ENCODE assay signal across 13 mouse cellular contexts in genomic region chr16:93109683-93110407, GRCm38 (mm10).
DNase-seq lines count a peak whose midpoint lies in the region; ATAC-seq and TF ChIP-seq lines count a peak whose summit lies in the region.
"Had no signal": no experiment of that assay in that cellular context is flagged by ENCODE, and none has a peak within 500 bp of the region (broad histone marks: within the 10 kb centered on the region; RNA-seq: fewer than 3 reads in every experiment).

No protein-coding gene starts in this region.

- peak; percentile 35; the same call in 1 of the 2 replicates for ATAC-seq in liver, embryonic 16.5 days (ENCODE audit: low read depth)
- ATAC-seq in liver, postnatal 0 days, result no peak
- ATAC-seq in megakaryocyte-erythroid progenitor cell, adult 5-6 weeks (replicated peaks; ENCODE audit: low FRiP score, low TSS enrichment, poor library complexity, severe bottlenecking), result no peak
- ATAC-seq: hindbrain, postnatal 0 days had no signal

- no peak for TF ChIP-seq POLR2A in myocyte (IDR thresholded peaks at IDR 0.05; ENCODE audit: insufficient read length, low read depth)

- no peak overlapping the region for H3K27ac ChIP-seq in liver, embryonic 16.5 days (ENCODE audit: low read length)
- no peak overlapping the region for H3K27ac ChIP-seq in liver, postnatal 0 days (ENCODE audit: low read depth)
- H3K27ac ChIP-seq: hindbrain, postnatal 0 days had no signal

- H3K4me3 ChIP-seq in liver, embryonic 16.5 days (ENCODE audit: low read depth, low read length), result no peak overlapping the region
- H3K4me3 ChIP-seq in liver, postnatal 0 days (ENCODE audit: low read depth, low read length), result no peak overlapping the region
- H3K4me3 ChIP-seq in myocyte, result no peak overlapping the region

- no peak overlapping the region for H3K4me2 ChIP-seq in liver, embryonic 16.5 days (ENCODE audit: low read depth, low read length)
- no peak overlapping the region for H3K4me2 ChIP-seq in liver, postnatal 0 days (ENCODE audit: low read depth, low read length)
- peak overlapping the region; percentile 31 for H3K4me2 ChIP-seq in myocyte (ENCODE audit: low read depth)

- H3ac ChIP-seq in myocyte (ENCODE audit: control insufficient read depth, insufficient read length), result no peak overlapping the region

- H3K27me3 ChIP-seq in liver, embryonic 16.5 days (ENCODE audit: control insufficient read depth, insufficient read depth, low read depth, low read length), result 0 out of 2 replicates have a peak, but pooled peaks cover 3% of the 10 kb centered on the region
- no peaks in the 10 kb centered on the region for H3K27me3 ChIP-seq in liver, postnatal 0 days (ENCODE audit: insufficient read depth, low read length)
- no peaks in the 10 kb centered on the region for H3K27me3 ChIP-seq in myocyte (ENCODE audit: control insufficient read depth, insufficient read depth, insufficient read length)

- peak; percentile 21 for DNase-seq in adrenal gland, adult 2 months
- no peak for DNase-seq in adrenal gland, adult 18-20 months (ENCODE audit: low spot score in 2 of 2)
- no peak for DNase-seq in liver, postnatal 0 days
- DNase-seq in fibroblast of lung, adult 2 months (ENCODE audit: low read depth), result peak; percentile 62
- DNase-seq in left cerebral cortex, postnatal 10 days (ENCODE audit: extremely low spot score in 1 of 2, low spot score in 2 of 2), result no peak
- DNase-seq: B cell, adult 2 months; gastrocnemius, postnatal 36 days; kidney, postnatal 25 days; midbrain, embryonic 14.5 days had no signal

- no peaks in the 10 kb centered on the region for H3K79me2 ChIP-seq in myocyte (ENCODE audit: control insufficient read depth, insufficient read depth)

- H3K4me1 ChIP-seq in liver, embryonic 16.5 days (ENCODE audit: control insufficient read depth, low read depth, low read length), result peaks cover 4% of the 10 kb centered on the region
- no peaks in the 10 kb centered on the region; the same call in 1 of the 2 replicates for H3K4me1 ChIP-seq in liver, postnatal 0 days (ENCODE audit: insufficient read depth)

- H3K9ac ChIP-seq in liver, embryonic 16.5 days (ENCODE audit: low read depth, low read length), result no peak overlapping the region
- no peak overlapping the region for H3K9ac ChIP-seq in liver, postnatal 0 days (replicated peaks)

- intact Hi-C loops in left cerebral cortex, postnatal 10 days (cut with DNase I), result no loop called here

- WGBS in liver, embryonic 16.5 days (ENCODE audit: insufficient replicate concordance), result 39% methylated on average over 12 of the region's 12 CpGs
- 49% methylated on average over 12 of the region's 12 CpGs for WGBS in liver, postnatal 0 days (ENCODE audit: insufficient replicate concordance)

- no peak for TF ChIP-seq CTCF in liver, postnatal 0 days (IDR thresholded peaks at IDR 0.05; ENCODE audit: low read depth)

- TF ChIP-seq EP300 in liver, postnatal 0 days (IDR thresholded peaks at IDR 0.05; ENCODE audit: low read depth), result no peak

- H3K9me3 ChIP-seq in liver, embryonic 16.5 days (replicated peaks; ENCODE audit: control insufficient read depth, low read length), result no peaks in the 10 kb centered on the region
- H3K9me3 ChIP-seq in liver, postnatal 0 days (ENCODE audit: low read length), result no peaks in the 10 kb centered on the region

- H3K36me3 ChIP-seq in liver, embryonic 16.5 days (ENCODE audit: control insufficient read depth, insufficient read depth), result no peaks in the 10 kb centered on the region
- no peaks in the 10 kb centered on the region for H3K36me3 ChIP-seq in liver, postnatal 0 days (replicated peaks; ENCODE audit: insufficient read depth, low read length)
- no peaks in the 10 kb centered on the region for H3K36me3 ChIP-seq in myocyte (ENCODE audit: control insufficient read depth, insufficient read depth)

TF ChIP-seq in myocyte, 11 proteins besides CTCF, POLR2A, EP300 and RAD21:
- TF ChIP-seq USF1 (IDR thresholded peaks at IDR 0.05; ENCODE audit: low read depth) (no peak), CEBPB (IDR thresholded peaks at IDR 0.05; ENCODE audit: insufficient read depth, poor library complexity, severe bottlenecking) (0 out of 2 replicates have a peak, but pooled peaks have one; percentile 9)

Comparison
In these comparisons a context has a peak if more than half of its experiments do, and no peak if none do; other contexts are left out.
1. DNase-seq: peak in adrenal gland, adult 2 months (single experiment) and fibroblast of lung, adult 2 months (single experiment); none in adrenal gland, adult 18-20 months (0 of 2), liver, postnatal 0 days (single experiment) and left cerebral cortex, postnatal 10 days (0 of 2).